Mouse (Mus musculus) cerebellum, adult 11 months (tissue): ENCODE measurements around the gene Allc.

Source experiments
- DNase-seq: peaks from one replicate; pipeline ENCODE4 v3.0.0; 2022

Allc gene

GRCm38 (mm10) chr12:28578147-28578546 lies 4.2 kb downstream of the Allc start:
- no peak for DNase-seq

DNA sequence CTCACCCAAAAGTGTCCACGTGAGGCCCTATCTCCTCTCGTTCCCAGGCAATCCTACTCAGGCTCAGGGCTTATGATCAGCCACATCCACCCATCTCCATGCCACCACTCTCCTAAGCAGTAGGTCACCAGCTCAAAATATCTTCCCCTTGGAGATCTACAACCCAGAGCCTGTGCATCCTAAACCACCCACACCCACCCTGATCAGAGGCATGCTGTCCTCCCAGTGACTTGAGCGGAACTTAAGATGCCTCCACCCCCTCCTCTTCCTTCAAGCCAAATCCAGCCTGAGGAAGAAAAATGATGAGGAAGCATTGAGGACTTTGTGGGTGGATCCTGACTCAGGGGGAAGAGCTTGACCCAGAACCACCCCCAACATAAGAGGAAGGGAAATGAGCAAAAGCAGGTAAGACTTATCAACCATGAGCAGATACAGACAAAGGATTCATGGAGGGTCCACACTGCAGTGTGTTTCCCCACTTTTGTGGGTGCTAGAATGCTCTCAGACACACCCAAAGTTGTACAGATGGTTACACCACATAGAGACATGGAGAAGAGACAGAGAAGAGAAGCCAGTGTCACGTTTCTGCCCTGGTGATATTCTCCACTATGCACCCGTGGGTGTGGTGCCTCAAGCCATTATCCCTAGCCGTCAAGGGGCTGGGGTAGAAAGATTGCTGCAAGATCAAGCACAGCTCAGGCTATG lies 6.8 kb downstream of the Allc start:
- no peak for DNase-seq

- no peak for DNase-seq
Observed at GRCm38 (mm10) chr12:28572241-28572640, 10.1 kb downstream of the Allc start.

- DNase-seq = no peak
Observed at GRCm38 (mm10) chr12:28552299-28552698, 30.0 kb downstream of the Allc start, which contains the start of gene Dcdc2c. Gene Dcdc2c (minus strand): TSS chr12:28552399.

- DNase-seq = no peak
Observed at GRCm38 (mm10) chr12:28551775-28552174, 30.5 kb downstream of the Allc start.

DNA sequence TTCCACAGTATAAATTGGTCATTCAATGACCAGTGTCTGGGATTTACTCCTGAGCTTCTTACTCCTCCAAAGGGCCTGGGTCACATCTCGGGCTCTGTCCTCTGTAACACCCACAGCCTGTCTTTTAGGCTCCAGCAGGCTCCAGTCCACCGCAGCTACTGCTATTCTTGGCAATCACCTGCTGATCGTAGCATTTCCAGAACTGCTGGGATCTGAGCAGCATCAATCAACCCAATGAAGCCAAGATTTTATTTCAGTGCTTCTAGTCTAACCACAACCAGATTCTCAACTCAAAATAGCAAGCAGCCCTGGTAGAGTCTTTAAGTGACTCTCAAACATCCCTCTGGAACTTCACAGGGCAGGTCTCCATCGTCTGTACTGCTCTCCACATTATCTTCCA lies 33.4 kb downstream of the Allc start:
- DNase-seq = no peak

DNA sequence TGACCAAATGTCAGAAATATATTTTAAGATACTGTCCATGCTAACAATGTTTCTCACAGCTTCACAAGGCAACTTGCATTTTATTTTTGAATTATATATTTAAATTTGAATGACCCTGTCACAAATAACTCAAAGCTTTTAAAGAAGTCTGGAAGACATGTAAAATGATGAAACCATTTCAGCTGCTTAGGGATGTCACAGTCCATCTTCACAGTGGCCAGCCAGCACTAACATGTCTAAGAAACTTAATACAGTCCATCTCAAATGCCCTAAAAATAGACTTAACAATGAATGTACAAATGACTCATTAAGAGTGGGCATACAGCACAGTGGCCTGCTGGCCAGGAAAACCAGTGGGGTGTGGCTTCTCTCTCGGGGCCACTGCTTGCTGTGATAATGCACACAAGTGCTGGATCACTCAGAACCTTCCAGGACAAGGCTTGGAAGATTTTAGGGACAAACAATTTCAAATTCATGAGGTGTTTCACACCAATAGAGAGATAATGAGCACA lies 68.0 kb downstream of the Allc start:
- no peak for DNase-seq

DNA sequence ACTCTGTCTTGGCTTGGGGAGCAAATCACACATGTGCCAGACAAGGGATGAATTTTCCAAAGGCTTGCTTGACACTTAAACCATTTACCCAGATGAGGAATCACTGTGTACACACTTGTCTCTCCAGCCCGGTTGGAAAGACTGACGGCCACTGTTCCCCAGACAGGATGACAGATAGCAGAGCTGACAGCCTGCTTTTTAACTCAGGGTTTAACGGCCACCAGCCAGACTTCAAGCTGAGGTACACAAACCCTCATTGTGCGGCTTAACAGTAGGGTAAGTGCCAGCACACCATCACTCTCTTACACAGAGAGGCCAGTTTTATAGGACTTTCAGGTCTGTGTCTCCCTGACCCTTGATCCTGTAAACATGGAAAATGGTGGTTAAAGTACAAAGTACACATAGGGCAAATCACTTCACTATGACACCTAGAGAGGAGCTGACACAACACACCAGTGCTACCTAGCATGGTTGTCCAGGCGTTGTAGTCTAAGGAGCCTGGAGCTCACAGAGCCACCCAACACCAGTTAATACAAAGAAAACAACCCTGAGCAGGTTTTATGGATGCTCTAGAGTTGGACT lies 72.5 kb downstream of the Allc start:
- no peak for DNase-seq
